In the genomic region with DNA sequence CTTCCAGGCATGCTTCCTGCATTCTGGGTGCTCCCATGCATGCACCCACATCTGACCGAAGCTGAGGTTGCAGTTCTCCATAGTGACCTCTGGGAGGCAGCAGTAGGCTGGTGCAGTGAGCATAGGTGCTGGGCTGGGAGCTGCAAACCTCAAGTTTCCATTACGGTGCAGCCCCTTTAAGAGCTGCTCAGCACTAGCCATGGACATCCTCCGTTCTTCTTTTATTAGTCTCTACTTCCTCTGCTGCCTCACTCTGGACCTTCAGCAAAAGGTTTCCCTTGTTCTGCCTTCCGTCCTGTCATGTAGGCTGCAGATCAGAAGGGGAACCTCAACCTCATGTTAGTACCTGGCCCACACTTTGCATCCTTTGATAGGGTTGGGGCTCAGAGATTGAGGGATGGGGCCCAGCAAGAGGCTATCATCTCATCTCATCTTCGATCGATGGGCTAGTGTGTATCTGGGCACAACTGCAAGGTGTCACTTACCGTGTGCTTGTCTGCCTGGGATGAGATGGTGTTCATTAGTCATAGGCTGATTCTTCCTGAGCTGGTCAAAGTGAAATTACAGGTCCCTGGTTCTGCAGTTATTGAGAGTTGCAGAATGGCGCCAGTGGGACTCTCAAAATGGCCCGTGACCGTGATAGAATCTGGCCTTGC, we compare ENCODE assay signal across 8 mouse cellular contexts. TPM values are rescaled to one million over a fixed set of nuclear protein-coding genes. Genes with fewer than 3 reads are reported as not detected.
A peak's percentile ranks its signal among the peaks of the same experiment; 100 is the strongest.
DNase-seq lines count a peak whose midpoint lies in the region; ATAC-seq and TF ChIP-seq lines count a peak whose summit lies in the region.

No protein-coding gene starts in this region.

- no peak for TF ChIP-seq POLR2A in liver, adult 2 months (IDR thresholded peaks at IDR 0.05; ENCODE audit: extremely low read depth, insufficient read depth, low read length)

- 20% methylated on average over 10 of the region's 10 CpGs for WGBS in liver, adult 2 months

- ATAC-seq in monocyte, adult 5-6 weeks (replicated peaks; ENCODE audit: insufficient number of reproducible peaks, low FRiP score, low TSS enrichment, poor library complexity, severe bottlenecking), result peak; percentile 83

- peaks cover 29% of the 10 kb centered on the region for H3K79me2 ChIP-seq in liver, adult 2 months (ENCODE audit: control insufficient read depth, insufficient read depth, low read length)

- H3K9ac ChIP-seq in liver, adult 2 months (ENCODE audit: low read depth, low read length), result no peak overlapping the region

- H3K36me3 ChIP-seq in liver, adult 2 months (ENCODE audit: control insufficient read depth, insufficient read depth, low read length), result peaks cover 3% of the 10 kb centered on the region; the same call in 1 of the 2 replicates

- H3K4me3 ChIP-seq in liver, adult 2 months (ENCODE audit: insufficient read depth, low read depth, low read length), result no peak overlapping the region

- H3K4me1 ChIP-seq in liver, adult 2 months (ENCODE audit: control insufficient read depth, insufficient read depth, low read length), result peaks cover 18% of the 10 kb centered on the region

- H3K27ac ChIP-seq in liver, adult 2 months (replicated peaks; ENCODE audit: insufficient read depth, low read depth, low read length), result no peak overlapping the region

- peak; percentile 99 for TF ChIP-seq CTCF in liver, adult 2 months (IDR thresholded peaks at IDR 0.05; ENCODE audit: low read depth, low read length)

- DNase-seq in urinary bladder, postnatal 14 days (ENCODE audit: low spot score), result peak; percentile 53
- DNase-seq in urinary bladder, adult 2 months (ENCODE audit: low spot score), result no peak
- DNase-seq in cerebellum, postnatal 10 days, result peak; percentile 86 to 89
- peak; percentile 55 for DNase-seq in gastrocnemius, postnatal 10 days
- peak; percentile 73 for DNase-seq in kidney, adult 11 months
- DNase-seq in liver, adult 2 months (ENCODE audit: extremely low read depth, low read depth, low spot score), result peak; percentile 61
- peak; percentile 67 for DNase-seq in testis, postnatal 10 days (ENCODE audit: low spot score)

- no peaks in the 10 kb centered on the region for H3K27me3 ChIP-seq in liver, adult 2 months (ENCODE audit: control insufficient read depth, insufficient read depth, low read length)

RNA-seq across cellular contexts. Expression of a gene that starts 5.9 kb away (rescaled TPM):
- polyA plus RNA-seq in urinary bladder, adult 2 months (2012; rRNA removed), result 161 and 196 TPM in 2 replicates
- total RNA-seq in gastrocnemius, postnatal 10 days (2021), result 10 to 100 TPM; 18.6 to 21.0 TPM
- 66.9 and 67.1 TPM in 2 replicates for total RNA-seq in liver, adult 2 months (2014; rRNA removed)
- polyA plus RNA-seq in liver, adult 2 months (2012; rRNA removed), result 78.1 and 135 TPM in 2 replicates
- 0.95 TPM in 1 of 3 replicates, not detected in the others for total RNA-seq in monocyte, adult 5-6 weeks (2017)

RNA-seq across cellular contexts. Expression of a gene that starts 6.0 kb away (rescaled TPM):
- polyA plus RNA-seq in urinary bladder, adult 2 months (2012; rRNA removed), result 41.8 and 48.1 TPM in 2 replicates
- 10 to 100 TPM; 43.4 to 49.0 TPM for total RNA-seq in gastrocnemius, postnatal 10 days (2021)
- total RNA-seq in liver, adult 2 months (2014; rRNA removed), result 41.1 and 43.3 TPM in 2 replicates
- polyA plus RNA-seq in liver, adult 2 months (2012; rRNA removed), result 42.8 and 45.7 TPM in 2 replicates
- 14.0 to 22.2 TPM (median 14.6 TPM) in 3 replicates for total RNA-seq in monocyte, adult 5-6 weeks (2017)

RNA-seq across cellular contexts. Expression of a gene that starts 13.8 kb away (rescaled TPM):
- polyA plus RNA-seq in urinary bladder, adult 2 months (2012; rRNA removed), result 280 and 288 TPM in 2 replicates
- 10 to 100 TPM; 77.7 to 88.5 TPM for total RNA-seq in gastrocnemius, postnatal 10 days (2021)
- 51.9 and 52.7 TPM in 2 replicates for total RNA-seq in liver, adult 2 months (2014; rRNA removed)
- 92.8 and 103 TPM in 2 replicates for polyA plus RNA-seq in liver, adult 2 months (2012; rRNA removed)
- total RNA-seq in monocyte, adult 5-6 weeks (2017), result 17.8 to 40.8 TPM (median 20.7 TPM) in 3 replicates

RNA-seq across cellular contexts. Expression of a gene that starts 20.1 kb away (rescaled TPM):
- polyA plus RNA-seq in urinary bladder, adult 2 months (2012; rRNA removed), result 24.0 and 25.8 TPM in 2 replicates
- total RNA-seq in gastrocnemius, postnatal 10 days (2021), result 1 to 10 TPM; 8.6 to 9.9 TPM
- total RNA-seq in liver, adult 2 months (2014; rRNA removed), result 3.7 and 4.3 TPM in 2 replicates
- polyA plus RNA-seq in liver, adult 2 months (2012; rRNA removed), result 4.7 and 8.7 TPM in 2 replicates
- not detected in 3 replicates for total RNA-seq in monocyte, adult 5-6 weeks (2017)

RNA-seq across cellular contexts. Expression of a gene that starts 26.0 kb away (rescaled TPM):
- 108 and 133 TPM in 2 replicates for polyA plus RNA-seq in urinary bladder, adult 2 months (2012; rRNA removed)
- 100 to 1,000 TPM; 119 to 151 TPM for total RNA-seq in gastrocnemius, postnatal 10 days (2021)
- 22.6 and 31.7 TPM in 2 replicates for total RNA-seq in liver, adult 2 months (2014; rRNA removed)
- 83.7 and 84.8 TPM in 2 replicates for polyA plus RNA-seq in liver, adult 2 months (2012; rRNA removed)
- 19.7 to 28.0 TPM (median 25.4 TPM) in 3 replicates for total RNA-seq in monocyte, adult 5-6 weeks (2017)

Comparison
In these comparisons a context has a peak if more than half of its experiments do, and no peak if none do; other contexts are left out.
1. RNA of a gene that starts 5.9 kb away (total RNA-seq): 66.9 to 67.1 TPM in liver, adult 2 months and 18.6 to 21.0 TPM in gastrocnemius, postnatal 10 days; 0.95 TPM in monocyte, adult 5-6 weeks; every median in the first group is over 10 times any median in the second.